Mouse (Mus musculus) cerebellum, adult 9-10 months (tissue): ENCODE results near the gene Gm1043.

Experiments
- DNase-seq: peaks from one replicate; pipeline ENCODE4 v3.0.0; 2022

Gm1043 gene

DNA sequence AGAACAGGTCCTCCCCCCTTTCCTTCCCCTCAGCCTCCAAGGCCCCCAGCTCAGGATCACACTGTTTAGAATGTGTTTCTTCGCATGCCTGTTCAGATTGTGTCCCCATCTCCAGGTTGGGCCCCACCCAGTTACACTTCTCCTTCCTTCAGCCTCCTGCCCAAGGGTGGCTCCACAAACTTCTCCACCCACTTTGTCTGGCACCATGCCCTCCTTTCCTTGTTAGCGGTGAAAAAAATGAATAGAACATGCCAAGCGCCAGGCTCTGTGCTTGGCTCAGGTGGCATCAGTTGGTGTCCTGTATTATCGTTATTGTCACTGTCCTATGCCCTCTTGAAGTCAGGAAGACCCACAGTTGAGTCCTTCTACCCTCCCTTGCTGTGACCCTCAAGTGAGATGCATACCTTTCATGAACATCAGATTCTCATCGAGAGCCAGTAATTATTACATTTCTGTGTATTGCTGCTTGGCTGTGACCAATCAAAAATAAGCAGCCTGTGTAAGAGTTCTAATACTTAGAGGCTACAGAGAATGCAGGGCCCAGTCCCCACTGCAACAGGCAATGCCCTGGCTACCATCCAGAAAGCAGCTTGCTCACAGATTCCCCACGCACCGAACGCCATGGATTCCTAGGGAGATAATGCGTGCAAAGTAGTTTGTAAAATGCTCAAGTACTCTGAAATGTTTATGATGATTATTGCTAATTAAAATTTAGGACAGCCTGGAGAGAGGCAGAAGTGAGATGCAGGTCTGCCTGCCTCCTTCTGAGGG lies 128.0 kb downstream of the Gm1043 start:
- no peak for DNase-seq

DNA sequence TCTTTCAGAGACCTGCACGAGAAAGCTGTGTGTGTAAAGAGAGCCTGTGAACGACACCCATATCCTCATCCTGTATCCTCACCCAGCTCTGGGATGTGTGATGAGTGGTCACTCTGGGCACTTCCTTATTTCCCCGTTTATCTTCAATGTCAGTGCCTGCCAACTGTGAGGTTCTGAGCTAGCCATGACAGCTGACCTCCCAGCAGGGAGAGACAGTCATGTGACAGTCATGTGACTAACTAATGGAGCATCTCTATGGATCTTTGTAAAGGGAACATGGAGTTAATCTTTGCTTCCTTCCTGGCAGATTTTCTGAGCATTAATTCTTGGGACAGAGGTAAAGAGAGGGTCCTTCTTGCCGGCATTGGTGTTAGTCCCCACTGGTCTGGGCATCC lies 128.5 kb downstream of the Gm1043 start:
- DNase-seq: no peak

DNA sequence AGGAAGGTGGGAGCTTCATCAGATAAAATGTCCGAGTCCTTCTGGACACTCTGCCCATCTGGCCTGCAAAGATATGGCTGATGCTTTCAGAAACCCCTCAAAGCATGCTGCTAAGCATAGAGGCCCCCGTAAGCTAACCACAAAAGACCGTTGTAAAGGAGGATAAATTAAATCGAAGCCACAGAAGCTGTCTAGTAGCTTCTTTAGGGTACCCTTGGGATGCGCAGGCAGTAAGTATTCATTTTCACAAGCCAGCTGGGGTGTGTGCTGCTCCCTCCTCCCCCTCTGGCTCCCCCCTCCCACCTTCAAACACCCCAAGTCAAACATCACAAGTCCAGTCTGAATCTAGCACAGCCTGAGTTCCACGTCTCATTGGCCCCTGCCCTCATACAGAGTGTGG lies 129.4 kb downstream of the Gm1043 start:
- no peak for DNase-seq

DNA sequence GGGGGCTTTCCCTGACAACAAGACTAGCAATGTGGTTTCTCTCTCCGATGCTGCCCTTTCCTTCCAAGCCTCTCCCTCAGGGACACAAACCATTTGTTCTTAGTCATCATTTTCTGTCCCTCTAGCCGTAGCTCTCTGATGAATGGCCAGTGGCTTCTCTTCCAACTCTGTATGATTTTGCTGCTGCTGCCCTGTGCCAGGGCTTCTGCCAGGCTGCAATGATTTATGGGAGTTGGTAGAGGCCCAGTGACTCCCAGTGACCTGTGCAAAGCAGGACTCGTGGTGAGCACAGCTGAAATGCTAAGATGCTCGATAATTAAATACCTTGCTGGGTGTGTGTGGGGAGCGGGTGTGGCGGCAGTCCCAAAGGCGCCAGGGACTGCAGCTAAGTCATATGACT lies 130.1 kb downstream of the Gm1043 start:
- DNase-seq: no peak

DNA sequence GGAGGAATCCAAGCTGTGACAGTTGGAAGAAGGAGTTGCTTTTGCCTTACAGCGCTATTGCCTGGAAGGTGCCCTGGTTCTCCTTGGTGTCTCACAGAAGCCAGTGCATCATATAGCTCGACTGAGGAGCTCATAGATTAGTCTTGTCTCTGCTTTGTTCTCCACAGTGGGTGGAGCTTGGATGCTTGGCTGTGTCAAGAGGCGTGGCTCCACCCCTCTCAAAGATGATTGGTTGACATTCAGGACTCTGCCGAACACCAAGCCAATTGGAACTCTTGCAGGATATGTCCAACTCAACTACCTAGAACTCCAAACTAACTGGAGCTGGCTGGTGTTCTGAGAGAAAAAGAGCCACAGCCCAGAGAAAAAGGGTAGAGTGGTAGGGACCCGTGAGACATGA lies 134.4 kb downstream of the Gm1043 start:
- DNase-seq: no peak

DNA sequence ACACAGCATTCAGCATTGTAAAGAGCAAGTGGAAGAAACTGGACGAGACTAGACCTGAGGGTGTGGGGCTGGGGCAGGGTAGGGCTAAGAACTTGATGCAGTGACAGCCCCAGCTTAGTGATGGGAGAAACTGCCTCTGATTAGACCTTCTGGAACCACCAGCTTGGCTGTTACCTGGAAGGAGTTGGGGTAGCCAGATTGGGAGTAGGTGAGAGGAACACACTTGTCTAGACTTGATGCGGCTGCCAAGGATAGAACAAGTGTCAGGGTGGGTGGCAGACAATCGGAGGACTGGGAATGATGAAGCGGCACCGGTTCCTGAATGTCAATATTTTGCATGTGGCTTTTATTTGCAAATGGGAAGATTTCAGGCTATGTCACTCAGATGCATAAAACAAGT lies 135.4 kb downstream of the Gm1043 start:
- no peak for DNase-seq

DNA sequence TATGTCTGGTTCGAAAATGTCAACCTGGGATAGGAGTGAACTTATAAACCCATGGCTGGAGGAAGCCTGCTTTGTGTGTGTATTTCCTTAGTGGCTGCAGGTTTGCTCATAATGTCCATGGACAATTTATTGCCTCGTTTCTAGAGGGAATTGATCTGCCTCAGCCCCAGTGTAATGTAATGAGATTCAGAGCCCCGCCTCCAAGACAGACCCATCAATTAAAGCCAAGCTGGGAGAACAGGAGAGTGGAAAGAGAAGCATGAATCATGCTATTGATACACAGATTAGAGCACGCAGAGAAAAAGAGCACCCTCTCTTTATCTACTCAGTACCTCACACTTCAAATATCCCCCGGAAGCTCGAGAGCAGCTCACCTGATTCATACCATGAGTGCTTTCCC lies 136.4 kb downstream of the Gm1043 start:
- no peak for DNase-seq

DNA sequence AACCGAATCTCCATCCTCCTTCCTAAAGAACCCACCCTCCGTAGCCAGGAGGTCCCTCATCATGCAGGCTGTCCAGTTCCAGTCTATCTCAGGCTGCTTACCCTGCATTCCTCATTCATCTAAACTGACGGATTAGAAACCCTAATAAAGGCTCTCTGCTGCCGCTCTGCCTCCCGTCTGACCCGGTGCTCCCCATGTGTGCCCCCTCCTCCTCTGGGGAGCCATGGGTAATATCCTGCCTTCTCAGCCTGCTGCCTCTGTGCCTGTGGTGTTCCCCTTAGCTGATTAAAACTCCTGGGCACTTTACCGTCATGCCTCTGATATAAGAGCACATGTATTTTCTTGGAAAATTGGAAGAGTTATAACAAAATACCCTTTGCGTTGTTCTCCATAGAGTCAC lies 137.1 kb downstream of the Gm1043 start:
- DNase-seq: no peak

DNA sequence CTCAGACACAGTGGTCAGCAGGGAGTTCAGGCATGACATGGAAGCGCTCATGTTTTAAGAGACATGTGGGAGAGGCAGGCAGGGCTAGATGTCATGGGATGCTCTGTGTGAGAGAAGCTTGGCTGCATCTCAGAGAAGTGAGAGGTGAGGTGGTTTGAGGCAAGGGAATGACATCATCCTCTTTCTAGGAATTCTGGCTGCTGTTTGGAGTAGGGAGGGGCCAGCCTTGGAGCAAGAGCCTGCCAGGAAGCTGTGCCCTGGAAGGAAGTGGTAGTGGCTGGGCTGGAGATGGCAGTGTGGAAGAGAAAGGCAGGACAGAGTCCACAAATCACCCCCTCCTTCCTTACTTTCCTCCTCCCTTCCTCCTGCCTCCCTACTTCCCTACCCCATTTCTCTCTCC lies 140.5 kb downstream of the Gm1043 start:
- no peak for DNase-seq

DNA sequence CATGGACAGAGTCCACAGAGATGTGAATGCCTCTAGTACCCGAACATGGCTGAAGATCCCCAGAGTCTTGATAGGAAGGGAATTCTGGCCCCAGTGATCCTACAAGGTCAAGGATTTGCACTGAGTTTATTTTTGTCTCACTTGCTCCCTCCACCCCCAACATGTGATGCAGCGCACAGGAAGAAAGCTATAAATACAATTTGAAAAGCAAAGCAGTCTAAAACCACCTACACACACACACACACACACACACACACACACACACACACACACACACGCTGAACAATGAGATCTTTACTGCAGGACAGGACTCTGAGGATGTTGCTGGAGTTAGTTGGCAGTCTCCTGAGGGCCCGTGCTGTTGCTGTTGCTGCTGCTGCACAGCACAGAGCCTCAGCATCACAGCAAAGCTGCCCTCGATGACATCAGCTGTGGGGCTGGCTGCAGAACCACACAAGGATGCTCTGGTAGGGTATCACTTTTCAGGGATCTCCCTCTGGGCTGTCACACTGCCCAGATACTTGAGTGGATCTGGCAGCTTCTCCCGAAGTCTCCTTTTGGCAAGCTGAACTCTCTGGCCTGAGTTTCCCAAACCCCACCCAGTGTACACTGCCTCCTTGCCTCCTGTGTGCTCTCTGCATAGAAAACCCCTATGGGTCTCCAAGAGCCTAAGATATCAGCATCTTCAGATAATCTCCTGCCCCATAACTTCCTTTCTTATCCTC lies 142.9 kb downstream of the Gm1043 start:
- DNase-seq: no peak

DNA sequence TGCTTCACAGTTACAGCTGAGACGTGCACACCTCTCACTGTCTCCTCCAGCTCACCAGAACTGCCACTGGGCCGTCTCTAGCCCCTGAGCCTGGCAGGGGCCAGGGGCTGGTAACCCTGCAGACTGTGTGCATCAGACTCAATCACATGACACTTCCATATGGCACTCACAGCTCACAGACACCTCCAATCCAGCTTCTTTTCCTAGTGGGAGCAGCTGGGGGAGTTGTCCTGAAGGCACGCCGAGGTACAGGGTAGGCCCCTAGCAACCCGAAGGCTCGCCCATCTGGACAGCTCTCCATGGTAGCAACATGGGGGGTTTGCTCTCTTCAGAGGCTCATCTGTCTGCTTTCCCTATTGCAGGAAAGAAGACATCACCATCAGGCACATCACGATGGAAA lies 143.7 kb downstream of the Gm1043 start:
- DNase-seq: no peak

DNA sequence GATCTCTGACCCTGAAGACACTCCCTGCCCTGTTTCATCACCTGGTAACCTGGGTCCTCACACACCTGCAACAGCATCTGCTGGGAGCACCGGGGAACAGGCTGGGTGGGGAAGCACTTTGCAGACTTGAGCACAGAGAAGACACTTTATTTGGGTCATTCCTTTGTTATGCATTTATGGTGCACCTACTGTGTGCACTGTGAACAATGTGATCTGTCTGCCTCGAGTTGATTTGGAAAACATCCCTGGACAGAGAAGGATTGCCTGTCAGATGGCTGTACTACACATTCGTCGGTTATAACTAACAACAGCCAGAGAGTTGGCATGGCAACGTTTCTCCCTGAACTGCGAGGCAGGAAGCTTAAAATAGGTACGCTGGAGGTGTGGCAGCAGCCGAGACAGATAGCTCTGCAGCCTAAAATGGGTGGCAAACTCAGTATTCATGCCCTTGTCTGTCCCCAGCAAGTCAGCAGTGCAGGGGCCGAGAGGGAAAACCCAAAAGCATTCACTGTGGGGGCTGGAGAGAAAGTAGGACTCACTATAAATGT lies 147.9 kb downstream of the Gm1043 start:
- DNase-seq: no peak

DNA sequence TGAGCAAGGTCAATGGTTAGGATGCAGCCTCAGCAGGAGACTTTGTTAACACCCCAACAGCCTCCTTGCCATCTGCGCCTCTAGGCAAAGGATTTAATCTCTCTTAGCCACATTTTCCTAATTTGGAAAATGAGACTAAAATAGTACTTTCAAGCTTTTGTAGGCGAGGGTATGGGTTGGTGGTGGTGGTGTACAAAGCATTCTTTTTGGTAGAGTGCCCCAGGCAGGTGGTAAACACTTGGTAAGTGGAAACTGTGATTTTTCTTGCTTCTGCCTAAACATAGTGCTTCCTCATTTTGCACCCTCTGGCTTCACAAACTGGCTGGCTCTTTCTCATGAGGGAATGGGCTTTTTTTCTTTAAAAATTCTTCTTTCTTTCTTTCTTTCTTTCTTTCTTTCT lies 153.5 kb downstream of the Gm1043 start:
- no peak for DNase-seq

DNA sequence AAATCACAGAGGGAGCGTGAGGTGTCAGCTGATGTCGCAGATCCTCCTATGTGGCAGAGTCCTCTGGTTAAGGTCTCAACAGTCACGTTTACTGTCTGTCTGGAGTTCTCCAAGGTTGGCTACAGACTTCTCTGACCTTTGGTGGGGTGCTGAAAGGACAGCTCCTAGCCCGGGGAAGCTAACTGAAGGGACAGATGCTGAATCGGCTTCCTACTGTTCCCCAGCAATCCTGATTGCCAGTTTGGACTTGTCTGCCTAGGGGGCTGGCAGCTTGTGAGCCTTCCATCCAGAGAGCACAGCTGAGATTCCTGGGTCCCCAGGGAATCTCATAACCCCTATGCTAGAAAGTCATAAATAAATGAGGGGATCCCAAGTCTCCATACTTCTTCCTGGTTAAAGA lies 155.4 kb downstream of the Gm1043 start:
- no peak for DNase-seq

DNA sequence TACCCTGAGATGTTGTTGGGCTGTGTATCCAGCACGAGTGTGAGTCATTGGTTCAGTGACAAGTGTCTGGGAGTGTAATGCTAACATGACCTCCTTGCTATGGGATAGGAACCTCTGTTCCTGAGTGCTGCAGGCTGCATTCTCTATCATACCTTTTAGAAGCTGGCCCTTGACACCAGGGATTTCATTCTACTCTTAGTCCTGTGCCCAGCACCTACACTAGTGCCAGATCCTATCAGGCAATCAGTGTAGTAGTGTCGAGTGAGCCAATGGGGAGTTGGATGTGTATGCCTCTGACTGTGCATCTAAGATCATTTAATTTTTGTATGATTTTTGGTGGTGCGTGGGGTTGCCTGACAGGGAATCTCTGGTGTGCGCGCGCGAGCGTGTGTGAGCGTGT lies 156.1 kb downstream of the Gm1043 start:
- DNase-seq: no peak

DNA sequence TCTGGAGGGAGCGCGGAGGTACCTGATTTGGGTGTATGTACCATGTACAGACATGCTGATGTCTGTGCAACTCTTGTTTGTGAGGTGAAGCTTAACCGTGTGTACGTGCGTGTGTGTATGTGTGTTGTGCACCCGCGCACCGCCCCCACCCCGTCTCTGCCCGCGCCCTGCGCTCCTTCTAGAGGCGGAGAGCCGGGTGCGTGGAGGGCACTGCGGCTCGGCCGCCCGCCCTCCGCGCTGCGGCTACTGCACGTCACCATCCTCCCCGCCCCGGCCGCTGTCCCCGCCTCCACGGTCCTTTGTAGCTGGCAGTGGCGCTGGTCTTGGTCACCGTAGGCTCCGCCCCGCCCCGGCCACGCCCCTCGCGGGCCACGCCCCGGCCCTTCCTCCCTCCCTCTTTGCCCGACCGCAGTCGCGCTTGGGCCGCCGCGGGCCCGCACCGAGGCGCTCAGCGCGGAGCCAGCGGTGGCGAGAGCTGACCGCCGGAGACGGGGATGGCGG lies 156.5 kb downstream of the Gm1043 start, which contains the start of gene Crmp1:
Gene Crmp1 (plus strand): TSS at position 290 of the 501 bp plus-strand sequence.
- DNase-seq: peak; percentile 96

DNA sequence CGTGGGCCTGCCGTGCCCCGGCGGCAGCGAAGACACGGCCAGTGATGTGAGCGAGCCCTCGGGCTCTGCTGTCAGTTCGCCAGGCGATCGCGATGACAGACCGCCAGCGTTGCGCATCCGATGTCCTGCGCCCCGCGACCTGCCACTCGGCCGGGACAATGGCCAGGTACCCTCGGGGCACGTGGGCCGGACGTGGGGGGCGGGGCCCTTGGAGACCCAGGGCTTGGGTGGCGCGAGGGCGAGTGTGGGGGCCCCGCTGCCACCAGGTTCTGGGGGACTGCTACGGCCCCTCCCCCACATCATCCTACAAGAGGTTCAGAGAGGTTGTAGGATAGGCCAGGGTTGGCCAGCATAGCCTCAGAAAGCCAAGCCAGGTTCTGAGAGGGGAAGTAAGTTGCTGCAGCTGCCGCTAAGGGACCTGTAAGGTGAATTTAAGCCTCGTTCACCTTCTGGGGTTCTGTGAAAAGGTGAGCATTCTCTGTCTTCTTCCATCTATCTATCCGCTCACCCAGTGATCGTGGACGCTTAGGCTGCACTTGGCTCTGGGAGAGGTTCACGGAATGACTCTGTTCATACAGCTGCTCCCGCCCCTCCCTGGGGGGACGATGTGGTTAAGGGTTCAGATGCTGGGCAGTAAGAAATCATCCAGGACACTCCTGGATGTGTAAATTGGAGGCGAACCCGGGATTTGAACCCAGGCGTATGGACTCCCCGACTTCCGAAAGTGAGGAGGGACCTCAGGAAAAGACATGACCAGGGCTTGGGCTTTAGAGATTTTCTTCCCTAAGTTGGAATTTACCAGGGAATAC lies 157.4 kb downstream of the Gm1043 start:
- peak; percentile 81 for DNase-seq

DNA sequence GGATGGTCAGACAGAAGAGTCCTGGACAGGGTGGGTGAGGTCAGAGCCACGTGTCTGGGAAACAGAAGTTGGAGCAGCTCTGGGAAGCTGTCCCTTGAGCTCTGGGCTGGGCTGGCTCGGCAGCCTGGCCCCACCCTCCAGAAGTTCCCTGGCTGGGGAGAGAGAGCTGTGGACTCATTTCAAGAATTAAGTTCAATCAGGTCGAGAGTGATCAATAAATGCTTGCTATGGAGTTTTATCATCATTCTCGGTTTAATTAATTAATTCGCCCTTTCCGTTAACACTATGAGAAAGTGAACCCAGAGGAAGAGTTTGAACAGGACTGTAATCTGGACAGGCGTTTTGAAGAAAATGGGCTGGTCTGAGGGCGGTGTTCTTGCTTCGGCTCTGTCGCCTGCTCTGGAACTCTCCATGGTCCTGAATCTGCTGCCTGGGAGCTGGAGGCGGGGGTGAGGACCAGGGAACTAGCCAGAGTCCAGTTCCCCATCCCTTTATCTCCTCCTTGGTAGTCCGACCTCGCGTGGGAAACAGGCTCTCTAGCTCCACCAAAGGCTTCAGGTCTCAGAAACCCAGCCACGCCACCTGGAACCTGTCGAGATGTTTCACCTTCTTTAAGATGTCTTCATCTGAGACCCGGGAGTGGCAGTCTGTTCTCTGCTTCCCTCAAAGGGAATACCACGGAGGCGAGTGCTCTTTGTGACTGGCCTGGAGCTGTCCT lies 158.2 kb downstream of the Gm1043 start:
- peak; percentile 66 for DNase-seq

DNA sequence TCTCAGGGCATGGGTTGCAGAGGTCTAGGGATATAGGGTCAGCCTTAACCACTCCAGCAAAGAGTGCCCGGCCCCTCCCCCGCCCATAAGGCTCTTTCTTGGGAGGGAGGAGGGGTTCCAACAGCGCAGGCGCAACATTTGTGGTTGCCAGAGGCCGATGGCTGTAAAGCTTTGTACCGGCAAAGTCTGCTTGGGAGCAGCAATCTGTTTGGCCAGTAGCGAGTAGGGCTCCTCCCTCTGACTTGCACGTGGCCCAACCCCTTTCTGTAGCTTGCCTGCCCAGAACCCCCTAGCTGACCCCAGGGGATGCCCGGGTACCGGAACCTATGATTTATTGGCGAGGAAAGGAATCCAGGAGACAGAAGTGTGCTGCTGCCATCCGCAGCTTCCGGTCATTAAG lies 159.0 kb downstream of the Gm1043 start:
- peak; percentile 75 for DNase-seq

DNA sequence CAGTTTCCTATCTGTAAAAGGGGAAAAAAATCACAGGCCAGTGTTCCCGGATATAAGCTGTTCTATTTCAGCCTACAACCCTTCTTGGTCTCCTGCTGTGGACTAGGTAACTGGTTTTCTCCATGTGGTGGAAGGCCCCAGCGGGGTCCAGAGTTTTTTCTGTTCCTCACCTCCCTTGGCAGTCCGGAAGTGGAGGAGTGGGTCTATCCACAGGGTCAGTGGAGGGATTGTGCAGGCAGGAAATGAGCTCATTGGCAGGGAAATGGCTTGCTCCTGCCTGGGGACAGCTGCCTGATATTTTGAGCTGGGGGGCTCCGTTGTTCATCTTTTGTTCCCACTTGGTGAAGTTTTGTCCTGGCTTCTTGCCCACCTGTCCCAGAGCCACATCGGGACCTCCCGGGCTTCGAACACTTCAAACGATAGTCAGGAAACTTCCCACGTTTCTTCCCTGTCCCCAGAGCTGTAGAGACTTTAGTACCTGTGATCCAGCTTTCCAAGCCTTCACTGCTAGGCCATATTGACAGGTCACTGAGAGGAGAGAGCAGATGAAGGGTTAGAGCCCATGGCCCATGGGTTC lies 159.6 kb downstream of the Gm1043 start:
- DNase-seq: peak; percentile 69

DNA sequence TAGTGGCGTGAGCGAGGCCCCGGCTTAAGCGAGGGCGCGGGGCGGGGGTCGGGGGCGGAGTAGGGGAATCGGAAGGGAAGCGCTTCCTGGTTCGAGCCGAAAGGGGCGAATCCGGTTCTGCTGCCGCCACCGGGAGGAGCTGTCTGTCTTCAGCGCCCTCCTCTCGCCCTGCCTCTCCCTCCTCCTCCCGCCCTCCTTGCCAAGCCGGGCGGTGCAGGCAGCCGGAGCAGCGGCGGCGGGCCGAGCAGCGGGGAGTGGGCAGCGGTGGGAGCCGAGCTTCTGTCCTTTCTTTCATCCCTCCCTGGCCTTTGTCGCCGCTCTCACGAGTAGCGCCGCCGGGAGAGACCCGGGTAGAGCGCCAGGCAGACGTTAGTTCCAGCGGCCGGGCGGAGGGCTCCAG lies 160.5 kb downstream of the Gm1043 start:
- DNase-seq: peak; percentile 79
